Mouse (Mus musculus): ENCODE measurements at regions not wholly inside any gene's neighbourhood (a gene's known extent, or its start where the extent isn't known, plus 50 kb on each side); places are given as distances from the start of the nearest gene placed in this dataset.

DNA sequence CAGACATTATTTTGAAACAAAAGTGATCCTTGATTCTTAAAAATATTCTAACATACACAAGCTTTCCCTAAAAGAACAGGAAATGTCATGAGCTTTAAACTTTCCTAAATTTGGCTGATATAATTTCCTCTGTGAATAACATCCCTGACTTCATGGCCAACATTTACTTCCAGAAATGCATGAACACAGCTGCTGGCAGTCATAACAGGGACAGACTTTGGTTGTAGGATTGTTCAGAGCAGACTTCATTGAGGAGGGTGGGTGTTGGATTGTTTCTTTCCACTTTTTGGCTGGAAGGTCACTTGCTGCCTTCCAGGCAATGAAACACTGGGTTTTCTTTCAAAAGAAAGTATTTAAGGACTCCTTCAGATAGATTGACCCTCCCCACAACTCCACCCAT lies 983.6 kb downstream of the Gsdmc2 start:
- ATAC-seq (ENCODE audit: extremely low read depth, insufficient number of reproducible peaks, low FRiP score, poor library complexity, severe bottlenecking), result no peak

GRCm38 (mm10) chr15:62849326-62849725 lies 995.7 kb downstream of the Gsdmc2 start:
- no peak for ATAC-seq (ENCODE audit: extremely low read depth, insufficient number of reproducible peaks, low FRiP score, poor library complexity, severe bottlenecking)

DNA sequence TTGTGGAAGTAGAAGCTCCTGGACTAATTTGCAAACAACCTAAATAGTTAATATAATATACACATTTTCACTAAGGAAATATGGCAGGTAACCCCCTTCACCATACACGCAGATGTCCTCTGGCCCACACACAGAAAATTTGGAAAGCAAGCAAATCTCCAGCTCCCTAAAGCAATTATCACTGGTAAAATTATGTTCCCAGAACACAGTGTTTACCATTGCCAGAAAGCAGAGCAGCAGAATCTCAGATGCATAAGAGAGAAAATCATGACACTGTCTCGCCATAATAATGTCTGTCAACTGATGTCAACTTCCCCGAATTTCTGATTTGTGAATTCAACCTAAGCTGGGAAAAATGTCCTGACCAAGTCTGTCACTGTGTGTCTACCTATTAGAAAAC lies 999.1 kb downstream of the Gsdmc2 start:
- no peak for ATAC-seq (ENCODE audit: extremely low read depth, insufficient number of reproducible peaks, low FRiP score, poor library complexity, severe bottlenecking)

DNA sequence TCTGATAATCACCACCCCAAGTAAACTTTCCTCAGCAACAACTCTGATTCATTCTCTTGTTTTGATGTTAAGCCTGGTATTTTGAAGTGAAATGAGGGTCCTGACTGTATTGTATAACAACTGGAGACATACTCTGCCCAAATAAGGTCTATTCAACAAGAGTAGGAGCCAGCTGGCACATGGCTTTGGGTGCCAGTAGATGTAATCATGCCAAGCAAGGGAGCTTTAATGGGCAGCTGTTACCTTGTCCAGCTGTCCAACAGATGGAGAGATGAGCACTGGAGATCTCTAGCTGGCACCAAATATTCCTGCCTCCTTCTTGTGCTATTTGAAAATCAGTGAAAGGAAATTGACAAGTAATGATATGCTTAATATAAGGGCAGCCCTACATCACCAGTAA lies 1019.4 kb downstream of the Gsdmc2 start:
- no peak for ATAC-seq (ENCODE audit: extremely low read depth, insufficient number of reproducible peaks, low FRiP score, poor library complexity, severe bottlenecking)

GRCm38 (mm10) chr15:62823861-62824518 lies 1021.0 kb downstream of the Gsdmc2 start:
- ATAC-seq (ENCODE audit: extremely low read depth, insufficient number of reproducible peaks, low FRiP score, poor library complexity, severe bottlenecking), result peak; percentile 46

- ATAC-seq (ENCODE audit: extremely low read depth, insufficient number of reproducible peaks, low FRiP score, poor library complexity, severe bottlenecking), result no peak
These were observed 1022.7 kb downstream of the Gsdmc2 start for GRCm38 (mm10) chr15:62822305-62822704.

DNA sequence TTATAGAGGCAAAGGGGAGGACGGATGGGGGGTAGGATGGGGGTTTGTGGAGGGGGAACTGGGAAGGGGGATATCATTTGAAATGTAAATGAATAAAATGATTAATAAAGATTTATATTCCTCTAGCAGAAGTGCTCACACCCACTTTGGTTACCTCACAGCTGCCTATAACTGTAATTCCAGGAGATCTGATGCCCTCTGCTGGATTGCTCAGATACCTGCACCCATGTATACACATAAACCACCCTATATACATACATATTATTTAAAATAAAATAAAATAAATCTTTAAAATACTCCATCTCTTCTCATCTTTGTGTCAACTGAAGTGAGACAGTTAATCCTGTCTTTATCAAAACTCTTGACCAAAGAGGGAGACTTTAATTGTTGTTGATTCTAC lies 1031.9 kb downstream of the Gsdmc2 start:
- ATAC-seq (ENCODE audit: extremely low read depth, insufficient number of reproducible peaks, low FRiP score, poor library complexity, severe bottlenecking), result no peak

DNA sequence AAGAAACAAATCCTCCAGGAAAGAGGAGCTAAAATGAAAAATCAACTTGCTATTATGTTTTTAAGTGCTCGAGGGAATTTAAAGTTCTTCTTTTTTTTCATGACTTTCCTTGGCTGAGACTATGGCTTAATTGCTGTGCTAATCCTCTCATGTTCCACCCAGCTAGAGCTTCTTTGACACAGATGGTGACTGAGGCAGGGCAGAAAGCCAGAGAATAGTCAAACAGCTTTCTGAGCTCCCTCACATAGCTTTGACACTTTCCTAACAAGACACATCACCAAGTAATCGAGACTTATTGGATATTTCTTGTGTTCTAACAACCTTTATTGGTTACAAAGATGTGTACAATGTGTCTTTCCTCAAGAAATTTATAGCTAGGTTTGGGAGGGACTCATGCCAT lies 1033.0 kb downstream of the Gsdmc2 start:
- no peak for ATAC-seq (ENCODE audit: extremely low read depth, insufficient number of reproducible peaks, low FRiP score, poor library complexity, severe bottlenecking)

- no peak for ATAC-seq (ENCODE audit: extremely low read depth, insufficient number of reproducible peaks, low FRiP score, poor library complexity, severe bottlenecking)
These were observed 1035.7 kb downstream of the Gsdmc2 start for GRCm38 (mm10) chr15:62809320-62809719.

DNA sequence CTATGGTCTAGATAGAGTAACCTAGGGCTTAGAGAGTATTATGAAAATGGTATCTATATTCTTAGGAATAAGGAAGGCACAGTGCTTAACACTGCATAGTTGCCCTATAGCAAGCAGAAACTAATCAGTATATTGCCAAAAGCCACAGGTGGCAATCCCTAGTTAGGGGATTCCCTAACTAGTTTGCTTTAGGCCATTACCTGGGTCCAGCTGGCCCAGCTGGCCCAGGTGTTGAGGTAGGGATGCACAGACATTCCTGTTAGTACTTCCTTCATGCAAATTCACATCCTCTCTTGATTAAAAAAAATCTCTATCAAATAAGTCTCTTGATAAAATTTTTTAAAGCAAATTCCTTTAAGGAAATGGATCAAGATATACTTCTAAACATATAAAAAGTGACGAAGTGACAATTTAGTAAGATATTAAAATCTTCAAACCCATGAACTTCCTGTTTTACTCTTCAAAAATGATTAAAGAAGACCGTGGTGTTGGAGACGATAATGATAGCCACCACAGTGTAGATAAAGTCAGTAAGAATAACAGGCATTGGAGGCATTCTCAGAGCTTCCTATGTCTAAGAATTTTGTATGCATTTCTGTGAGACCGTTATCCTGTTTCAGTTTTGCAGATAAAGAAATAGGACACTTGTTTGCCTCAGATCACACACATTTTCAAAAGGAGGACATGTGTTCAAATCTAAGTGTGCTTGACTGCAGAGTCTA lies 1036.7 kb downstream of the Gsdmc2 start:
- no peak for ATAC-seq (ENCODE audit: extremely low read depth, insufficient number of reproducible peaks, low FRiP score, poor library complexity, severe bottlenecking)

DNA sequence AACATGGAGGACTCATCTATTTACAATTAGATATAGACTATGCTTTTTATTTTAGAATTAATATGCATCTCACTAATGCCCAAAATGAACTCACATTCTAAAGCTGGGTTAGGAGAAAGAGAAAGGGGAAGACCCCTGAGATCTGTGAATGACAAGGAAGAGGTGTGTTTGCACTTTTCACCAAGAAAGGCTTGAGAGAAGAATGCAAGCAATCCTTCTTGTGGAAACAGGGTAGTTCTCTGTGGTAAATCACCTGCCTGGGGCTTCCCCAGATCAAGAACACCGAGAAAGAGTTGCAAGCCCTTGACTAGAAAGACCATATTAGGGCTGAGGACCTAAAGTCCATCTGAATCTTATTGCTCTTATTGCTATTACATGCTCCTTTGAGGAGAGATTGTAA lies 1037.6 kb downstream of the Gsdmc2 start:
- no peak for ATAC-seq (ENCODE audit: extremely low read depth, insufficient number of reproducible peaks, low FRiP score, poor library complexity, severe bottlenecking)

DNA sequence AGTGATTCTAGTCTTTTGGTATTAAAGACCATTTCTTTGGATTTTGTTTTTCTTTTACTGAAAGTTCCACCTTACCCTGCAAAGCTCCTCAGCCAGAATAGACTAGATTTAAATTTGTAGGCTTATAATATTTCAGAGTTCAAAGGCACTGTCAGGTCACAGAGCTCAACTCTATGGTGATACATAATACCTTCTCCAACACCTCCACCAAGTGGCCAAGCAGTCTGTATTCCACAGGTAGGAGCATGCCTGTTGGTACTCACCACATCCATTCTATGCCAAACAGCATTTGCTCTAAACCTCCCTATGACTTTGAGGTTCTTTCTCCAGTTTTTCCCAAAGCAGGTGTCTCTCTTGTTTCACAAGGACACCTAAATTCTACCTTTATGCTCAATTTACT lies 1042.2 kb downstream of the Gsdmc2 start:
- ATAC-seq (ENCODE audit: extremely low read depth, insufficient number of reproducible peaks, low FRiP score, poor library complexity, severe bottlenecking), result no peak

DNA sequence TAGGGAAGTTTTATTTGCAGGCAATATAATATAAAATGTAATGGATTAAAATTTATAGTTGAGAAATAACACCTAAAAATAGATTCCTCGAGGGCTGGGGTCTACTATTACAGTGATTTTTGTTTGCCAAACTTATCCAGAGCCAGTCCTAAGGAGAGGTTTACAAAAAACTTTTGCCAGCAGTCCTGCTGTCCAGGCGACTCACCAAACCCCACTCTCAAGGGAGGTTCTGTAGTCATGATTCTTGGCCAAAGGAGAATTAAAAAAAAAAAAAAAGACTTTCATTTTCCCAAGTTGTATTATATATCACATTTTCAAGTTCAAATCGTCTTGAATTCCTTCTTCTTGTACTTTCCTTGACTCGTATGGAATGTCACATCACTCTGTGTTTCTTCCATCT lies 1046.2 kb downstream of the Gsdmc2 start:
- ATAC-seq (ENCODE audit: extremely low read depth, insufficient number of reproducible peaks, low FRiP score, poor library complexity, severe bottlenecking), result no peak

- ATAC-seq (ENCODE audit: extremely low read depth, insufficient number of reproducible peaks, low FRiP score, poor library complexity, severe bottlenecking), result no peak
These were observed 1051.4 kb downstream of the Gsdmc2 start for GRCm38 (mm10) chr15:62793569-62793968.

GRCm38 (mm10) chr15:62792084-62792483 lies 1052.9 kb downstream of the Gsdmc2 start:
- no peak for ATAC-seq (ENCODE audit: extremely low read depth, insufficient number of reproducible peaks, low FRiP score, poor library complexity, severe bottlenecking)

- ATAC-seq (ENCODE audit: extremely low read depth, insufficient number of reproducible peaks, low FRiP score, poor library complexity, severe bottlenecking), result no peak
These were observed 1057.2 kb downstream of the Gsdmc2 start for GRCm38 (mm10) chr15:62787753-62788152.

- no peak for ATAC-seq (ENCODE audit: extremely low read depth, insufficient number of reproducible peaks, low FRiP score, poor library complexity, severe bottlenecking)
These were observed 1058.7 kb downstream of the Gsdmc2 start for GRCm38 (mm10) chr15:62786315-62786714.

- ATAC-seq (ENCODE audit: extremely low read depth, insufficient number of reproducible peaks, low FRiP score, poor library complexity, severe bottlenecking), result no peak
These were observed 1060.4 kb downstream of the Gsdmc2 start for GRCm38 (mm10) chr15:62784456-62785139.

DNA sequence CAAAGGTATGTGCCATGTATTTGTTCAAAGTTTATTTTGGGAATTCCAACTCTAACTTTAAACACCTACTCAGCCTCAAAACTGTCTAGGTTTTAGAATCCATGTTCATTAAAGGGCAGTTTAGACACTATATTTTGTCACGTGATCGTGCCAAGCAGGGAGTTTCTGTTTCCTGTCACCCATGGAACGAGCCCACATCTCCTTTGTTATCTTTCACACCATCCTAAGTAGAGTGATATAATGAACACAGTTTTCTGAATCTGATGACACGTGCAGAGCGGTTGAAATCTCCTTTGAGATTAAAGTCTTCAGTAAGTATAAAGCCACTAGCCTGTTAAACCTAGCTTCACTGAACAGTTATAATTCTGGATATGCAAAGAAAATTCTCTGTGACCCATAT lies 1066.1 kb downstream of the Gsdmc2 start:
- ATAC-seq (ENCODE audit: extremely low read depth, insufficient number of reproducible peaks, low FRiP score, poor library complexity, severe bottlenecking), result no peak

- no peak for ATAC-seq (ENCODE audit: extremely low read depth, insufficient number of reproducible peaks, low FRiP score, poor library complexity, severe bottlenecking)
These were observed 1092.3 kb downstream of the Gsdmc2 start for GRCm38 (mm10) chr15:62752686-62753085.

Data from neutrophil, adult 5-6 weeks (primary cell).